Mouse (Mus musculus): ENCODE measurements at regions not wholly inside any gene's neighbourhood (a gene's known extent, or its start where the extent isn't known, plus 50 kb on each side); places are given as distances from the start of the nearest gene placed in this dataset.

GRCm38 (mm10) chr10:23671494-23671893, 115.6 kb downstream of the Rps12 start:
- TF ChIP-seq CTCF (IDR thresholded peaks at IDR 0.05; ENCODE audit: low read depth), result peak; percentile 67
- TF ChIP-seq EP300 (optimal IDR thresholded peaks at IDR 0.05), result no peak
